ENCODE assay signal across 11 mouse cellular contexts in the genomic region with DNA sequence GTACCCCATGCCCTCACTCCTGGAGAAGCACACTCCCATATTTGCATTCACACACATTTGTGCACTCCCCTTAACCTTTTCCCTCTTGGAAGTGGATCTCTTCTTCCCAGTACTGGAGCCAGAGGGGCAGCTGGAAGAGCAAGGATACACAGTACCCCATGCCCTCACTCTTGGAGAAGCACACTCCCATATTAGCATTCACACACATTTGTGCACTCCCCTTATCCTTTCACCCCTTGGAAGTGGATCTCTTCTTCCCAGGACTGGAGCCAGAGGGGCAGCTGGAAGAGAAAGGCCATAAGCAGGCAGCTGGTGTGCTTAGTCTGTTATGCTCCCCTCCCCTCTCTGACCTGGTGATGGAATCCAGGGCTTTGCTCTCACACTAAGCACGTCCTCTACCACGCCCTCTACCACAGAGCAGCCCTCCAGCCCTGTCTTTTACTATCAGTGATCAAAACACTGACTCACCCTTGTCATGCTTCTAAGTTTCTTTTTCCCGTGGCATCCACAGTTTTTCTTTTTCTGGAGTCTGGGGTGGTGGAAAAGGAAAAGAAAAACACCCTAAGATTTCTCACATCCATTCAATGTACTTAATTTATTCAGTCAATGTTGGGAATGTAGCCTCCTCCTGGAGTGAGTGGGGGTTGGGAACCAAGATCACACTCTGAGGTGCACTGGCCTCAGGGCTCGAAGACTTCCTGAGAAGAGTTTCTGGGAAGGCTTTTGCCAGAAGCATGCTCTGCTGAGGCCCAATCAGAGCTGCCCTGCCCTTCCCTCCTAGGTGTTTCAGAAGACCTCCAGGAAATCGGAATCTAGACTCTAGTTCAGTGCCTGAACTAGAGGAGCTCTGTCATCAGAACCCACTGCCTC. TPM values are rescaled to one million over a fixed set of nuclear protein-coding genes. Genes with fewer than 3 reads are reported as not detected.
DNase-seq lines count a peak whose midpoint lies in the region; ATAC-seq and TF ChIP-seq lines count a peak whose summit lies in the region.
"Had no signal": no experiment of that assay in that cellular context is flagged by ENCODE, and none has a peak within 500 bp of the region (broad histone marks: within the 10 kb centered on the region; RNA-seq: fewer than 3 reads in every experiment).

No protein-coding gene starts in this region.

- no peak for TF ChIP-seq CTCF in intestine, postnatal 0 days (IDR thresholded peaks at IDR 0.05; ENCODE audit: low read depth)
- no peak for TF ChIP-seq CTCF in stomach, postnatal 0 days (IDR thresholded peaks at IDR 0.05; ENCODE audit: low read depth)
- TF ChIP-seq CTCF in brain, embryonic 14.5 days (IDR thresholded peaks at IDR 0.05; ENCODE audit: borderline replicate concordance, extremely low read depth, insufficient read depth, insufficient read length), result no peak
- TF ChIP-seq CTCF in forebrain, postnatal 0 days (IDR thresholded peaks at IDR 0.05; ENCODE audit: low read depth), result no peak

- H3K4me1 ChIP-seq in intestine, embryonic 14.5 days (replicated peaks; ENCODE audit: control insufficient read depth, insufficient read depth, low read length), result no peaks in the 10 kb centered on the region
- no peaks in the 10 kb centered on the region for H3K4me1 ChIP-seq in intestine, postnatal 0 days (replicated peaks; ENCODE audit: control insufficient read depth, insufficient read depth, low read length)
- no peaks in the 10 kb centered on the region for H3K4me1 ChIP-seq in stomach, embryonic 15.5 days
- H3K4me1 ChIP-seq in stomach, postnatal 0 days (replicated peaks; ENCODE audit: control insufficient read depth, insufficient read depth), result no peaks in the 10 kb centered on the region
- no peaks in the 10 kb centered on the region for H3K4me1 ChIP-seq in forebrain, postnatal 0 days (ENCODE audit: insufficient read depth)

- intact Hi-C loops in left cerebral cortex, postnatal 4 days (cut with DNase I), result no loop called here

- H3K4me2 ChIP-seq in intestine, embryonic 14.5 days (ENCODE audit: low read length), result no peak overlapping the region
- H3K4me2 ChIP-seq in intestine, postnatal 0 days (replicated peaks; ENCODE audit: low read depth), result no peak overlapping the region
- no peak overlapping the region for H3K4me2 ChIP-seq in stomach, embryonic 15.5 days
- no peak overlapping the region for H3K4me2 ChIP-seq in stomach, postnatal 0 days (replicated peaks; ENCODE audit: low read depth)
- no peak overlapping the region for H3K4me2 ChIP-seq in forebrain, postnatal 0 days (ENCODE audit: low read depth)
- H3K4me2 ChIP-seq: liver, embryonic 15.5 days; midbrain, embryonic 15.5 days had no signal

- no peak overlapping the region for H3K27ac ChIP-seq in intestine, embryonic 14.5 days (ENCODE audit: low read depth)
- H3K27ac ChIP-seq in intestine, postnatal 0 days (ENCODE audit: low read depth, low read length), result no peak overlapping the region
- H3K27ac ChIP-seq in stomach, embryonic 15.5 days, result no peak overlapping the region
- H3K27ac ChIP-seq in stomach, postnatal 0 days (replicated peaks), result no peak overlapping the region
- no peak overlapping the region for H3K27ac ChIP-seq in forebrain, postnatal 0 days (ENCODE audit: low read depth, low read length)
- H3K27ac ChIP-seq: liver, embryonic 15.5 days; midbrain, embryonic 15.5 days had no signal

- 37% methylated on average over 5 of the region's 5 CpGs for WGBS in intestine, embryonic 14.5 days
- 33% methylated on average over 5 of the region's 5 CpGs for WGBS in intestine, postnatal 0 days
- 38% methylated on average over 5 of the region's 5 CpGs for WGBS in stomach, embryonic 15.5 days
- 29% methylated on average over 5 of the region's 5 CpGs for WGBS in stomach, postnatal 0 days
- 44% methylated on average over 5 of the region's 5 CpGs for WGBS in forebrain, postnatal 0 days

- no peak for ATAC-seq in intestine, embryonic 14.5 days (replicated peaks; ENCODE audit: low FRiP score, low TSS enrichment, low read depth)
- ATAC-seq in intestine, postnatal 0 days, result no peak
- peak; percentile 61; the same call in 1 of the 2 replicates for ATAC-seq in stomach, embryonic 15.5 days (ENCODE audit: insufficient read depth, low FRiP score, low read depth)
- no peak; the same call in 1 of the 2 replicates for ATAC-seq in stomach, postnatal 0 days (ENCODE audit: low FRiP score, low TSS enrichment)
- ATAC-seq in forebrain, postnatal 0 days, result no peak
- ATAC-seq: midbrain, embryonic 15.5 days had no signal

- peak; percentile 49 for DNase-seq in intestine, embryonic 14.5 days (ENCODE audit: low spot score)
- no peak for DNase-seq in stomach, postnatal 0 days (ENCODE audit: low spot score)
- peak; percentile 2 for DNase-seq in brain, embryonic 14.5 days (ENCODE audit: low read depth)
- no peak for DNase-seq in cerebellum, postnatal 10 days
- DNase-seq in left cerebral cortex, postnatal 4 days, result no peak
- no peak for DNase-seq in forebrain, postnatal 0 days
- DNase-seq: cerebellum, postnatal 36 days had no signal

- H3K9me3 ChIP-seq in intestine, embryonic 14.5 days (ENCODE audit: control insufficient read depth, low read length), result no peaks in the 10 kb centered on the region
- no peaks in the 10 kb centered on the region for H3K9me3 ChIP-seq in intestine, postnatal 0 days (ENCODE audit: control insufficient read depth)
- no peaks in the 10 kb centered on the region for H3K9me3 ChIP-seq in stomach, embryonic 15.5 days
- H3K9me3 ChIP-seq in stomach, postnatal 0 days (ENCODE audit: control insufficient read depth, low read length), result no peaks in the 10 kb centered on the region
- no peaks in the 10 kb centered on the region for H3K9me3 ChIP-seq in forebrain, postnatal 0 days (ENCODE audit: low read length)
- H3K9me3 ChIP-seq: liver, embryonic 15.5 days; midbrain, embryonic 15.5 days had no signal

- no peaks in the 10 kb centered on the region for H3K27me3 ChIP-seq in intestine, embryonic 14.5 days (replicated peaks; ENCODE audit: control insufficient read depth, insufficient read depth, low read length)
- H3K27me3 ChIP-seq in intestine, postnatal 0 days (replicated peaks; ENCODE audit: control insufficient read depth, insufficient read depth, low read length), result no peaks in the 10 kb centered on the region
- no peaks in the 10 kb centered on the region for H3K27me3 ChIP-seq in stomach, embryonic 15.5 days (replicated peaks)
- H3K27me3 ChIP-seq in stomach, postnatal 0 days (ENCODE audit: control insufficient read depth, insufficient read depth, low read length), result no peaks in the 10 kb centered on the region
- H3K27me3 ChIP-seq in forebrain, postnatal 0 days (ENCODE audit: insufficient read depth, low read length), result no peaks in the 10 kb centered on the region
- H3K27me3 ChIP-seq: liver, embryonic 15.5 days; midbrain, embryonic 15.5 days had no signal

- no peaks in the 10 kb centered on the region for H3K36me3 ChIP-seq in intestine, embryonic 14.5 days (ENCODE audit: control insufficient read depth, insufficient read depth, low read length)
- H3K36me3 ChIP-seq in intestine, postnatal 0 days (ENCODE audit: control insufficient read depth, insufficient read depth), result no peaks in the 10 kb centered on the region
- H3K36me3 ChIP-seq in stomach, embryonic 15.5 days, result no peaks in the 10 kb centered on the region
- no peaks in the 10 kb centered on the region for H3K36me3 ChIP-seq in stomach, postnatal 0 days (ENCODE audit: control insufficient read depth, insufficient read depth, low read length)
- no peaks in the 10 kb centered on the region for H3K36me3 ChIP-seq in forebrain, postnatal 0 days (ENCODE audit: insufficient read depth)
- H3K36me3 ChIP-seq: liver, embryonic 15.5 days; midbrain, embryonic 15.5 days had no signal

- H3K9ac ChIP-seq in intestine, embryonic 14.5 days (ENCODE audit: low read length), result no peak overlapping the region
- no peak overlapping the region for H3K9ac ChIP-seq in intestine, postnatal 0 days (ENCODE audit: low read depth, low read length)
- H3K9ac ChIP-seq in stomach, embryonic 15.5 days, result no peak overlapping the region
- no peak overlapping the region for H3K9ac ChIP-seq in stomach, postnatal 0 days (ENCODE audit: low read length)
- H3K9ac ChIP-seq in forebrain, postnatal 0 days, result no peak overlapping the region
- H3K9ac ChIP-seq: liver, embryonic 15.5 days; midbrain, embryonic 15.5 days had no signal

- TF ChIP-seq EP300 in stomach, postnatal 0 days (optimal IDR thresholded peaks at IDR 0.05), result no peak

- no peak for TF ChIP-seq POLR2A in brain, embryonic 14.5 days (IDR thresholded peaks at IDR 0.05; ENCODE audit: borderline replicate concordance, extremely low read depth, insufficient read depth, insufficient read length, poor library complexity, severe bottlenecking)

- H3K4me3 ChIP-seq in intestine, embryonic 14.5 days (ENCODE audit: low read depth, low read length), result no peak overlapping the region
- H3K4me3 ChIP-seq in intestine, postnatal 0 days (ENCODE audit: low read depth, low read length), result no peak overlapping the region
- H3K4me3 ChIP-seq in stomach, embryonic 15.5 days (replicated peaks), result no peak overlapping the region
- H3K4me3 ChIP-seq in stomach, postnatal 0 days (ENCODE audit: low read depth, low read length), result no peak overlapping the region
- H3K4me3 ChIP-seq in forebrain, postnatal 0 days (ENCODE audit: low read depth, low read length), result no peak overlapping the region
- H3K4me3 ChIP-seq: liver, embryonic 15.5 days; midbrain, embryonic 15.5 days had no signal

RNA-seq across cellular contexts. Expression of gene Vma21, which starts 3.5 kb away (rescaled TPM):
- 37.0 and 41.2 TPM in 2 replicates for polyA plus RNA-seq in intestine, embryonic 14.5 days (2014; fragmentation: Nextera tagmentation; extraction: Ambion mirVana)
- 40.8 and 43.6 TPM in 2 replicates for polyA plus RNA-seq in intestine, postnatal 0 days (2015; fragmentation: Nextera tagmentation; extraction: Ambion mirVana)
- 43.4 and 45.3 TPM in 2 replicates for polyA plus RNA-seq in stomach, embryonic 15.5 days (2015; fragmentation: Nextera tagmentation; extraction: Ambion mirVana)
- polyA plus RNA-seq in stomach, postnatal 0 days (2015; fragmentation: Nextera tagmentation; extraction: Ambion mirVana), result 45.9 and 50.2 TPM in 2 replicates
- 16.2 and 22.7 TPM in 2 replicates for polyA plus RNA-seq in brain, embryonic 14.5 days (2012; rRNA removed)
- 10 to 100 TPM; 27.5 to 32.8 TPM for total RNA-seq in left cerebral cortex, postnatal 4 days (2021)
- 18.3 and 22.8 TPM in 2 replicates for total RNA-seq in forebrain, postnatal 0 days (2014; rRNA removed)
- polyA plus RNA-seq in forebrain, postnatal 0 days (2015; fragmentation: Nextera tagmentation; extraction: Ambion mirVana), result 57.4 and 70.3 TPM in 2 replicates

Comparison
In these comparisons a context has a peak if more than half of its experiments do, and no peak if none do; other contexts are left out.
1. DNase-seq: peak in intestine, embryonic 14.5 days (single experiment) and brain, embryonic 14.5 days (single experiment); none in stomach, postnatal 0 days (single experiment), cerebellum, postnatal 10 days (0 of 2), left cerebral cortex, postnatal 4 days (single experiment) and forebrain, postnatal 0 days (single experiment).